Mouse (Mus musculus): ENCODE measurements at regions not wholly inside any gene's neighbourhood (a gene's known extent, or its start where the extent isn't known, plus 50 kb on each side); places are given as distances from the start of the nearest gene placed in this dataset.

GRCm38 (mm10) chr7:113655336-113655735 lies 110.5 kb upstream of the Spon1 start:
- Histone ChIP-seq H3K9ac (ENCODE audit: low read depth, low read length, severe bottlenecking) (no peak overlapping the region), H3K4me2 (replicated peaks; ENCODE audit: low read depth, low read length, severe bottlenecking) (no peak overlapping the region), H3K4me1 (ENCODE audit: control insufficient read depth, insufficient read depth, low read length) (no peaks in the 10 kb centered on the region), H3K36me3 (ENCODE audit: control insufficient read depth, insufficient read depth, low read length) (no peaks in the 10 kb centered on the region), H3K27ac (replicated peaks; ENCODE audit: low read depth, low read length) (no peak overlapping the region), H3K4me3 (replicated peaks; ENCODE audit: low read length) (no peak overlapping the region), H3K27me3 (ENCODE audit: control insufficient read depth, insufficient read depth, low read length) (no peaks in the 10 kb centered on the region), H3K9me3 (ENCODE audit: control insufficient read depth, low read length) (no peaks in the 10 kb centered on the region)
- 81% methylated on average over 5 of the region's 5 CpGs for WGBS
- ATAC-seq (ENCODE audit: low FRiP score, low read depth): no peak
- no peak for DNase-seq (ENCODE audit: low spot score)
- TF ChIP-seq POLR2A (IDR thresholded peaks at IDR 0.05; ENCODE audit: borderline replicate concordance, extremely low read depth, insufficient read depth, insufficient read length): no peak

- TF ChIP-seq POLR2A (IDR thresholded peaks at IDR 0.05; ENCODE audit: borderline replicate concordance, extremely low read depth, insufficient read depth, insufficient read length): no peak
Measured at GRCm38 (mm10) chr7:113672779-113673595, 92.8 kb upstream of the Spon1 start.

DNA sequence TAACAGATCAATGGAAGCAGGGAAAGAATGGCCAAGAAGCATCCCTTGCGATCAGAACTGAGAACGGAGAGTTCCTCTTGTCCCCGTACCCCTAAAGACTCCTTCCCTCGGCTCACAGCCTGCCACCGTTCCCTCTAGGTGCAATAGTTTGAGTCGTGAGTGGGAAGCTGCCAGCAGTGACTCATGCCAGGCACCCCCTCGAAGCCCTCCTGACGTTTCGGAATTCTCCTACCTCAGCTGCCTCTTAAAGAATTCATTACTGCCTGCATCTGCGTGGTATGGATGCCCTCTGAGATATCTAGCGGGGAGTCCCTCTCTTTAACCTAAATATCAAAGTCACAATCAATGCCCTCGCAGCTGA lies 92.2 kb upstream of the Spon1 start:
- TF ChIP-seq POLR2A (IDR thresholded peaks at IDR 0.05; ENCODE audit: borderline replicate concordance, extremely low read depth, insufficient read depth, insufficient read length): no peak
- Histone ChIP-seq H3K4me1 (ENCODE audit: control insufficient read depth, insufficient read depth, low read length) (no peaks in the 10 kb centered on the region), H3K9me3 (ENCODE audit: control insufficient read depth, low read length) (no peaks in the 10 kb centered on the region), H3K36me3 (ENCODE audit: control insufficient read depth, insufficient read depth, low read length) (no peaks in the 10 kb centered on the region), H3K4me3 (replicated peaks; ENCODE audit: low read length) (no peak overlapping the region), H3K9ac (ENCODE audit: low read depth, low read length, severe bottlenecking) (no peak overlapping the region), H3K4me2 (replicated peaks; ENCODE audit: low read depth, low read length, severe bottlenecking) (no peak overlapping the region), H3K27me3 (ENCODE audit: control insufficient read depth, insufficient read depth, low read length) (no peaks in the 10 kb centered on the region), H3K27ac (replicated peaks; ENCODE audit: low read depth, low read length) (no peak overlapping the region)
- DNase-seq (ENCODE audit: low spot score): no peak
- ATAC-seq (ENCODE audit: low FRiP score, low read depth): no peak
- WGBS: 78% methylated on average over 12 of the region's 12 CpGs

More at GRCm38 (mm10) chr7:113672779-113673595, 92.8 kb upstream of the Spon1 start:
- Histone ChIP-seq H3K4me1 (ENCODE audit: control insufficient read depth, insufficient read depth, low read length) (no peaks in the 10 kb centered on the region), H3K36me3 (ENCODE audit: control insufficient read depth, insufficient read depth, low read length) (no peaks in the 10 kb centered on the region), H3K4me2 (replicated peaks; ENCODE audit: low read depth, low read length, severe bottlenecking) (no peak overlapping the region), H3K27me3 (ENCODE audit: control insufficient read depth, insufficient read depth, low read length) (no peaks in the 10 kb centered on the region), H3K4me3 (replicated peaks; ENCODE audit: low read length) (no peak overlapping the region), H3K27ac (replicated peaks; ENCODE audit: low read depth, low read length) (no peak overlapping the region), H3K9ac (ENCODE audit: low read depth, low read length, severe bottlenecking) (no peak overlapping the region), H3K9me3 (ENCODE audit: control insufficient read depth, low read length) (no peaks in the 10 kb centered on the region)
- no peak for ATAC-seq (ENCODE audit: low FRiP score, low read depth)
- no peak for DNase-seq (ENCODE audit: low spot score)
- 64% methylated on average over 18 of the region's 18 CpGs for WGBS

DNA sequence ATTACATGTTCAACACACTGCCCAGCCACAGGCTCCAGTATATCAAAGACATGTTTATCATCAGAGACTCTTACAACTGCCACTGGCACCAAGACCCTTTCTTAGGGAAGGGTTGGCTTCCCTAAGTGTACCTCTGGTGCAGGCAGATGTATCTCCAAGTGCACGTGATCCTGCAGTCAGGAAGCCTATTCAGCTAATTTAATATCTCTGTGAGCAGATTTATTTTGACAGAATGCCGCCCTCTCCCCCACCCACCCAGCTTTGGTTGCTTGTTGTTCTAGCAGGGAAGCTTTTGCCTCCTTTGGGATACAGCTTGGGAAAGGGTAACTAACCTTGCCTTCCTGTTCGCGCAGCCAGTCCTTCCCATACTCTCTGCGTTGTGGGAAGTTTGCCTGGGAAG lies 83.5 kb upstream of the Spon1 start:
- H3K27ac ChIP-seq (replicated peaks; ENCODE audit: low read depth, low read length): no peak overlapping the region
- ATAC-seq (ENCODE audit: low FRiP score, low read depth) (no peak), DNase-seq (ENCODE audit: low spot score) (no peak)
- H3K9me3 ChIP-seq (ENCODE audit: control insufficient read depth, low read length): no peaks in the 10 kb centered on the region
- no peaks in the 10 kb centered on the region for H3K27me3 ChIP-seq (ENCODE audit: control insufficient read depth, insufficient read depth, low read length)
- H3K36me3 ChIP-seq (ENCODE audit: control insufficient read depth, insufficient read depth, low read length): no peaks in the 10 kb centered on the region
- TF ChIP-seq POLR2A (IDR thresholded peaks at IDR 0.05; ENCODE audit: borderline replicate concordance, extremely low read depth, insufficient read depth, insufficient read length): no peak
- H3K9ac ChIP-seq (ENCODE audit: low read depth, low read length, severe bottlenecking): no peak overlapping the region
- 80% methylated on average over 5 of the region's 5 CpGs for WGBS
- no peak overlapping the region for H3K4me2 ChIP-seq (replicated peaks; ENCODE audit: low read depth, low read length, severe bottlenecking)
- no peaks in the 10 kb centered on the region for H3K4me1 ChIP-seq (ENCODE audit: control insufficient read depth, insufficient read depth, low read length)
- no peak overlapping the region for H3K4me3 ChIP-seq (replicated peaks; ENCODE audit: low read length)

GRCm38 (mm10) chr7:113685349-113685748 lies 80.4 kb upstream of the Spon1 start:
- Histone ChIP-seq H3K36me3 (ENCODE audit: control insufficient read depth, insufficient read depth, low read length) (no peaks in the 10 kb centered on the region), H3K27me3 (ENCODE audit: control insufficient read depth, insufficient read depth, low read length) (no peaks in the 10 kb centered on the region)
- no peak for TF ChIP-seq POLR2A (IDR thresholded peaks at IDR 0.05; ENCODE audit: borderline replicate concordance, extremely low read depth, insufficient read depth, insufficient read length)

More at GRCm38 (mm10) chr7:113685349-113685748, 80.4 kb upstream of the Spon1 start:
- no peak for ATAC-seq (ENCODE audit: low FRiP score, low read depth)
- 93% methylated on average over 4 of the region's 4 CpGs for WGBS
- Histone ChIP-seq H3K4me3 (replicated peaks; ENCODE audit: low read length) (no peak overlapping the region), H3K4me1 (ENCODE audit: control insufficient read depth, insufficient read depth, low read length) (no peaks in the 10 kb centered on the region), H3K27ac (replicated peaks; ENCODE audit: low read depth, low read length) (no peak overlapping the region), H3K9ac (ENCODE audit: low read depth, low read length, severe bottlenecking) (no peak overlapping the region), H3K9me3 (ENCODE audit: control insufficient read depth, low read length) (no peaks in the 10 kb centered on the region), H3K4me2 (replicated peaks; ENCODE audit: low read depth, low read length, severe bottlenecking) (no peak overlapping the region)
- DNase-seq (ENCODE audit: low spot score): no peak
